Mouse (Mus musculus) frontal cortex, adult (tissue): ENCODE data around the gene Spsb4.

Experiments
- ATAC-seq: cut with Nextera tagmentation; 2 replicates; pipeline ENCODE4 v1.9.2; 2017; ENCODE audit warnings: mild to moderate bottlenecking, moderate library complexity, mixed read lengths; ENCODE audit not compliant: low TSS enrichment

Spsb4 gene

GRCm38 (mm10) chr9:96980037-96980997 is 38.3 kb downstream of the Spsb4 start:
- ATAC-seq, result no peak

GRCm38 (mm10) chr9:96979417-96980030 is 39.1 kb downstream of the Spsb4 start:
- no peak for ATAC-seq

DNA sequence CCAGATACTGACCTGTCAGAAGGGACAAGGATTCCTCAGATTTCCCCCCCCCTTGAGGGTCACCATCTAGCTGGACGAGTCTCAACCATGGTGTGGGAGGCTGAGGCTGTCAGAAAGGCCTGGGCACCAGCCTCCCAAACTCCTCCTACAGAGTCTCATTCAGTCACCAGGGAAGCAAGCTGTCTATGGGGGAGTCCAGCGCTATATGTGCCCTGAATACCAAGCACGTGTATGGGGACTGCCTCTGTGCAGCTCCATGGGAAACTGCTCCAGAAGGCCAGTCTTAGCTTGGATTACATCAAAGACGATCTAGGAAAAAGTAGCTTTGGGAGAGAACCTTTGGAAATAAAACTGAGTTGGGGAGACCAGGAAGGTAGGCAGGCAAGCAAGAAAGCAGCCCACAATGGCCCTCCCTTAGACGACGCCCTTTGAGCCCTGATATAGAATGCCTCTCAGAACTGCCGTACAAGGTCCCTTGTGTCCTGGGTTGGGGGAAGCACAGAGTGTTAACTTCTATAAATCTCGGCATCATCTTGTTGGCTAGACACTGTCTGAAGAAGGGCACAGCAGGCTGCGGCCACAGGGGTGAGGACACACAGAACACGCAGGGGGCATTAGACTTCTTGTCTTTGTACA is 40.4 kb downstream of the Spsb4 start:
- ATAC-seq, result no peak

- no peak for ATAC-seq
Measured at GRCm38 (mm10) chr9:96977287-96978145, 41.1 kb downstream of the Spsb4 start.

DNA sequence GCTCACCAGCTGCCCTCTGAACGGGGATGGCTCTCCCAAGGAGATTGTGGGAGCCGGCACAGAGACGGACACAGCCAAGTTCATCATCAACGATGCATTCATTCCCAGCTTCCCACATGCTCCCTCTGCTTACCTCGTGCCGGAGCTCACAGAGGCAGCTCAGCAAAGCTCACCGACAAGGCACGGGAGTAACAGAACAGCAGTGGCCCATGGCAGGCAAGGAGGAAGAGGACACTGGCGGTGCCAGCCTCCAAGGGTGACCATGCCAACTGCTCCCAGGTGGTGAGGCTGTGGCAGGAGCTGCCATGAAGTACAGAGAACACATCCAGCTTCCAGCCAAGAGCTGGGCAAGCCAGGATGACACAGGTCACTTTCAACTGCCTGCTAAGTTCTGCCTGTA is 45.6 kb downstream of the Spsb4 start:
- ATAC-seq, result no peak

DNA sequence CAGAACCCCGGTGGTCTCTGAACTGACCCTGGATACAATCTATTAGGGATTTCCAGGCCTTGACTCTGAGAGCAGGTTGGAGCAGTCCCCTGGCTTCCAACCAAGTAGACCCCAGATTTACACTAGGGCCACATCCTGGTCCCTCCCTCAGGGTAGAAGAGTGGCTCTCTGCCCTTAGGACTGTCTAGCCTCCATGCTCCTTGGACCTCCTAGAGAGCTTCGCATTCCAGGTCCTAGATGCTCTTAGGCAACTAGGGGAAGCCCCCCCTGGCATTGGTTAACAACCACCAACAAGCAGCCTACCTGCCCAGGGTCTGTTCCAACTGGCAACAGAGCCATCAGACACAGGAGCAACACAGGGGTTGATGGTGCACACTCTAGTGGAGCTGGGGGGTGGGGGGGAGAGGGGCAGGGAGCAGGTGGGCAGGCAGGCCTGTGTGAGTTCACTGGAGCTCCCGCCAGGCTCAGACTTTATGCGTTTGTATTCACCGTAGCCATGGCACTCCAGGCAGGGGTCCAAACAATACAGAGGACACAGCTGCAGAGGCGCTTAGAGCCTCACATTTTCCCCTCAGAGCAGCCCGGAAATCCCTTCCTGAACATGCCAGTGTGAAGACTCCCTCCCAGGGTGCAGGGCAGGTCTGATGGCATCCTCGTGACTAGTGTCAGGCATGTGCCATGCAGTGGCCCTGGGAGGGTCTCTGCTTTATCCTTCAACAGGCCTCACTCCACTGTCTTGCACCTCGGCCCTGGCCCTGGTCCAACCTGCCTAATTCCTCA is 46.8 kb downstream of the Spsb4 start:
- no peak for ATAC-seq

DNA sequence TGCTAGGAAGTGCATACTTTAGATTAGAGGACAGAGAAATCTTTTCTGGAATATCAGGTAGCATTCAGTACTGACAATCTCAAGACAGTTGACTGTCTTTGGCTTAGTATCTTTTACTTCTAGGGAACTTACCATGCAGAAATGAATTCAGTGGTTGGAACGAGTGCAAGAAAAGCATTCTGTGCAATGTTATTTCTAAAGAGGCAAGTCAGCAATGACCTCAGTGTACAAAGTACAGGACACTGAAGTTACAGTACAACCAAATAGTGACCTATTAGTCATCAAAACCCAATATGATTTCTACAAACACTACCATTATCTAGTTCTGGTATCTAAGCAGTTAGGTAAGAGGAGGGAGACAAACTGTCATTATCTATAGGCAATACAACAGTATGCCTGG is 51.1 kb downstream of the Spsb4 start:
- no peak for ATAC-seq

GRCm38 (mm10) chr9:96966465-96966864 is 52.2 kb downstream of the Spsb4 start:
- no peak for ATAC-seq

GRCm38 (mm10) chr9:96963443-96964215 is 55.0 kb downstream of the Spsb4 start:
- ATAC-seq, result no peak

GRCm38 (mm10) chr9:96962714-96963113 is 55.9 kb downstream of the Spsb4 start:
- no peak for ATAC-seq

GRCm38 (mm10) chr9:96961986-96962701 is 56.5 kb downstream of the Spsb4 start:
- ATAC-seq, result no peak

DNA sequence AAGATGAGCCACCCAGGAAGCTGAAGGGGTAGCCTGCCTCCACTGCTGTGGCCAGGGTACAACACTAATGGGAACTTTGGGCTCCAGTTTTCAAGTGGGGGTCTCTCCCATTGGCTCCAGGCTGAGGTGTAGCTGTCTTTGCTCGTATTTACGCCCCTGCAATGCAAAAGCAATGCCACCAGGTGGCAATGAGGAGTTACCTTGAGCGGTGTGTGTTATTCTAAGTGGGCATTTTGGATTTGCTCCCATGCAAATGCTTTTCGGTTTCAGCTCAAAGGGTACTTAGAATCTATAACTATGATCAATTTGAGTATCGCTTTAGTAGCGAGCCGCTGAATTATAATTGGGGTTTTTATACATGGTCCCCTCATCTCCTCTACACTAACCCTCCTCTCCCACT is 57.6 kb downstream of the Spsb4 start:
- ATAC-seq, result no peak

DNA sequence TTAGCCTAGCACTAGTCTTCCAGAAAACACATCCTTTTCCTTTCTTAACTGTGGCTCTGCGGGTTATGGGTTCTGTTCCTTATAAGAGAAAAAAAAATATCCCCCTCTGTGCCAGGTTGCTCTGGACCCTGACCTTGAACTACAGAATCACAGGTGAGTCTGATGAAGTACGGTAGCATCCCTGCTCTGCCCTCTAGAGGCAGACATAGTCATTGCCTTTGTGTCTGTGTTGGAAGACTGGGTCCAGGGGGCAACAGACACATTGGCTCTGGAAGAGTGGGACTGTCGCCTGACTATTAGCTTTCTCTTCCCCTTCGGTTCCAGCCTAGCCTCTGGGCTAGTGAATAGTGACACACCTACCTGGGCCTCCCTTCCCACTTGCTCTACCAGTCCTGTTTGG is 58.4 kb downstream of the Spsb4 start:
- ATAC-seq, result peak; percentile 47; the same call in 1 of the 2 replicates

DNA sequence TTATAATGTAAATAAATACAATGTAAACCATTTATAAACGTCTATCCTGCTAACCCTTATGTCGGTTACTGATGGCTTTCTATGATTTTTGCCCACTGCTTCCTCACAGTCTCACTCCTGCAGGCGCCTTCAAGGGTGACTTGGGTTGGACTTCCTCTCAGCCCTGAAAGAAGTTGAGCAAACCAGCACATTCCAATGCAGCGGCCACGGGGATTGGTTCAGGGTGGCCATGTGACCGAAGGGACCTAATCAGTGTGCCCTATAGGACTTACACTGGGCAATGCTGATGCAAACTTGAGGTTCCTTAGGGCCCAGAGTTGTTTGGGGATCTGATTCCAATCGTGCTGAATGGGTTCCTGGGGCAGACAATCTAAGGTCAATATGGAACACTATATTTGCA is 59.2 kb downstream of the Spsb4 start:
- ATAC-seq, result no peak

DNA sequence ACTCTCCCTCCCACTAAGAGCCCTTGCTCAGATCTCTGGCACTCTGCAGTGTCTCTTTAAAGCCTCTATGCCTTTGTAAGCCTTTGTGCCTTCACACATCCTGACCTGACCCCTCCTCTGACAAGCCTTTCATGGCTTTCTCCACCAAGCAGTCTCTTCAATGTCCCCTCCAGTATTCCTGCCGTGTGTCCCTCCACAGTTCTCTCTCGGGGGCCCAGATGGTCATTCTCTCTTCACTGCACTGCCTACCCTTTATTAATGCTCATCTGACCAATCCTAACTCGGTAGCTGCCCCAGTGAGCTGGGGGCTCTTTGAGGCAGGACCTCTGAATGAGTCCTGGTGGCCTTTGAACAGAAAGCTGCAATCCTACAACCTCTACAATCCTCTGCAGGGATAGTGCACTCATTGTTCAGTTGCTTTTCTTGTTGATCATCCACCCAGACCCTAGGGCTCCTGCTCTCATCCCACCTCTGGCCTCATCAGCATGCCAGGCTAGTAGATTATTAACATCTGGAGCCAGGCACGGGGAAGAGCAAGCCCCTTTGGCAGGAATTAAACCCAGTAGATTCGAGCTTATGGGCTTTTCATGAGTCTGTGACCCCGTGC is 60.5 kb downstream of the Spsb4 start:
- ATAC-seq, result no peak

GRCm38 (mm10) chr9:96957298-96957865 is 61.3 kb downstream of the Spsb4 start:
- ATAC-seq, result no peak

DNA sequence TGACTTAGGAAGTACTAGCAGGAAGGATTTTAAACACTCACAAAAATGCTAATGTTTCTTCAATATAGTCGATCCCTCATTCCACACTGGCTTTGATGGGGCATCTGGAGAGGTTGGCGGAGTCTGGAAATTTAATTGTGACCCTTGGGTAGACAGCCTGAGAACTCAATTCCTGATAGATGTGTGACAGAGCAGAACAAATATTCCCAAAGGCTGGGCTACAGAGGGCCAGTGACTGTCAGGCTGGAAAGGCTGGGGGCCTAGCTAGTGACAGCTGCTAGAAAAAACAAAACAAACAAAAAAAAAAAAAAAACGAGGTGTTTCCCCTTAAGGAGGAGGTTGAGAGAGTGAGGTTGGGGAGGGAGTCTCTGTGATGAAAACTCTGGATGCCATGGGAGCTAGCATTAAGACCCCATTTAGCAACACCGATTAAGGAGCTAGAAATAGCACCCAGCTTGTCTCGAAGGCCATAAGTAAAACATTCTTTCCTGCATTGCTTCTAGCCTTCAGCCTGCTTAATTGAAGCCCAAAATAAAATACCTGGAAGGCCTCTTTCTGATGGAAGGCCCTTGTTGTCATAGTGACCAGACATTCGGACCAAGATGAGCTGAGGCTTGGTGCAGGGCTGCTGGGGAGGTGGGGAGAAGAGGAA is 61.9 kb downstream of the Spsb4 start:
- ATAC-seq, result no peak
